Mouse (Mus musculus) forebrain, embryonic 11.5 days (tissue): Measurements from ENCODE around the gene Ripk3. TPM values are rescaled to one million over a fixed set of nuclear protein-coding genes. Genes with fewer than 3 reads are reported as not detected.

ENCODE experiments used
- ATAC-seq: fragments of 200-750 bp; cut with Nextera tagmentation; replicated peaks from 2 replicates; pipeline ENCODE4 v1.8.0; 2017; ENCODE audit warnings: moderate TSS enrichment; ENCODE audit not compliant: low FRiP score
- DNase-seq: peaks from one replicate; pipeline ENCODE4 v3.0.0-alpha.2; 2017; ENCODE audit warnings: low spot score
- H3K27ac ChIP-seq: fragments of 300-500 bp; sonication (generic); 2 replicates; pipeline ENCODE4 v1.5.1; 2014; ENCODE audit warnings: low read depth, low read length
- H3K27me3 ChIP-seq: fragments of 300-500 bp; sonication (generic); 2 replicates; pipeline ENCODE4 v1.6.1; 2014; ENCODE audit warnings: mild to moderate bottlenecking, low read length, mixed read lengths; ENCODE audit not compliant: control insufficient read depth, insufficient read depth
- H3K36me3 ChIP-seq: fragments of 300-500 bp; sonication (generic); 2 replicates; pipeline ENCODE4 v1.6.1; 2014; ENCODE audit warnings: mild to moderate bottlenecking, low read length, moderate library complexity, mixed read lengths; ENCODE audit not compliant: control insufficient read depth, insufficient read depth
- H3K4me1 ChIP-seq: fragments of 300-500 bp; sonication (generic); replicated peaks from 2 replicates; pipeline ENCODE4 v1.6.1; 2014; ENCODE audit warnings: low read length, mixed read lengths; ENCODE audit not compliant: control insufficient read depth, insufficient read depth
- H3K4me2 ChIP-seq: fragments of 300-500 bp; sonication (generic); 2 replicates; pipeline ENCODE4 v1.6.1; 2014; ENCODE audit warnings: low read depth, mild to moderate bottlenecking, low read length, moderate library complexity, mixed read lengths; ENCODE audit not compliant: severe bottlenecking
- H3K4me3 ChIP-seq: fragments of 300-500 bp; sonication (generic); 2 replicates; pipeline ENCODE4 v1.5.1; 2014; ENCODE audit warnings: low read depth, low read length
- H3K9ac ChIP-seq: fragments of 300-500 bp; sonication (generic); 2 replicates; pipeline ENCODE4 v1.6.1; 2014; ENCODE audit warnings: low read length
- H3K9me3 ChIP-seq: fragments of 300-500 bp; sonication (generic); 2 replicates; pipeline ENCODE4 v1.6.1; 2016; ENCODE audit warnings: low read length, mixed read lengths; ENCODE audit not compliant: control insufficient read depth
- WGBS: fragments of 180-500 bp; shearing (Covaris S2); extraction: QIAGEN DNeasy Blood & Tissue Kit; methylation state at CpG from one replicate; pipeline ENCODE4 v1.1.7; 2014; 5-methylcytosine and 5-hydroxymethylcytosine counted together
- polyA plus RNA-seq: library from polyadenylated mRNA; unstranded; fragments of >200 nt; fragmentation: Nextera tagmentation; extraction: Ambion mirVana; gene quantifications from 2 replicates; pipeline ENCODE4 v1.2.1, GENCODE M21; 2014

The Ripk3 gene
- polyA plus RNA-seq, 1 experiment from 2014 or later, result 6.6 TPM

GRCm38 (mm10) chr14:55819845-55820405 lies 31.3 kb upstream of the Ripk3 start:
- H3K27ac ChIP-seq, result no peak overlapping the region
- ATAC-seq, result no peak
- DNase-seq, result no peak
- H3K4me3 ChIP-seq, result no peak overlapping the region
- H3K9me3 ChIP-seq, result no peaks in the 10 kb centered on the region
- 80% methylated on average over 7 of the region's 7 CpGs for WGBS
- no peak overlapping the region for H3K9ac ChIP-seq
- H3K36me3 ChIP-seq, result no peaks in the 10 kb centered on the region
- peaks cover 3% of the 10 kb centered on the region; the same call in 1 of the 2 replicates for H3K4me1 ChIP-seq
- no peak overlapping the region for H3K4me2 ChIP-seq
- no peaks in the 10 kb centered on the region for H3K27me3 ChIP-seq

GRCm38 (mm10) chr14:55815310-55815751 lies 26.7 kb upstream of the Ripk3 start:
- Histone ChIP-seq H3K9me3 (no peaks in the 10 kb centered on the region), H3K4me2 (peak overlapping the region; percentile 66), H3K27ac (no peak overlapping the region), H3K4me3 (peak overlapping the region; percentile 48), H3K27me3 (no peaks in the 10 kb centered on the region), H3K4me1 (no peaks in the 10 kb centered on the region), H3K9ac (peak overlapping the region; percentile 57), H3K36me3 (no peaks in the 10 kb centered on the region)
- DNase-seq, result peak; percentile 69
- peak; percentile 53; the same call in 1 of the 2 replicates for ATAC-seq
- 23% methylated on average over 17 of the region's 17 CpGs for WGBS

GRCm38 (mm10) chr14:55814885-55815284 lies 26.2 kb upstream of the Ripk3 start:
- 21% methylated on average over 16 of the region's 16 CpGs for WGBS
- H3K27ac ChIP-seq, result no peak overlapping the region
- no peaks in the 10 kb centered on the region for H3K9me3 ChIP-seq
- peak; percentile 81 for DNase-seq
- peak overlapping the region; percentile 66 for H3K4me2 ChIP-seq
- H3K4me1 ChIP-seq, result no peaks in the 10 kb centered on the region
- H3K36me3 ChIP-seq, result no peaks in the 10 kb centered on the region
- peak; percentile 65 for ATAC-seq
- H3K4me3 ChIP-seq, result peak overlapping the region; percentile 48
- no peaks in the 10 kb centered on the region for H3K27me3 ChIP-seq
- peak overlapping the region; percentile 57 for H3K9ac ChIP-seq

GRCm38 (mm10) chr14:55795380-55796163 lies 6.9 kb upstream of the Ripk3 start:
- WGBS, result 88% methylated on average over 15 of the region's 15 CpGs
- DNase-seq (no peak), ATAC-seq (no peak)
- no peaks in the 10 kb centered on the region for H3K27me3 ChIP-seq
- H3K9me3 ChIP-seq, result no peaks in the 10 kb centered on the region
- no peaks in the 10 kb centered on the region for H3K36me3 ChIP-seq
- H3K4me1 ChIP-seq, result no peaks in the 10 kb centered on the region
- H3K4me3 ChIP-seq, result no peak overlapping the region
- H3K27ac ChIP-seq, result no peak overlapping the region
- H3K4me2 ChIP-seq, result no peak overlapping the region
- H3K9ac ChIP-seq, result no peak overlapping the region

GRCm38 (mm10) chr14:55793946-55794345 lies 5.3 kb upstream of the Ripk3 start:
- WGBS, result 71% methylated on average over 2 of the region's 2 CpGs
- no peak overlapping the region for H3K27ac ChIP-seq
- DNase-seq (no peak), ATAC-seq (no peak)
- H3K4me1 ChIP-seq, result no peaks in the 10 kb centered on the region
- H3K4me3 ChIP-seq, result no peak overlapping the region
- H3K9me3 ChIP-seq, result no peaks in the 10 kb centered on the region
- no peak overlapping the region for H3K9ac ChIP-seq
- H3K4me2 ChIP-seq, result no peak overlapping the region
- no peaks in the 10 kb centered on the region for H3K36me3 ChIP-seq
- peaks cover 7% of the 10 kb centered on the region; the same call in 1 of the 2 replicates for H3K27me3 ChIP-seq

- H3K4me3 ChIP-seq, result no peak overlapping the region
- H3K9me3 ChIP-seq, result no peaks in the 10 kb centered on the region
- no peaks in the 10 kb centered on the region for H3K36me3 ChIP-seq
- no peak overlapping the region for H3K9ac ChIP-seq
- no peak overlapping the region for H3K4me2 ChIP-seq
- peaks cover 12% of the 10 kb centered on the region for H3K27me3 ChIP-seq
- ATAC-seq, result no peak
- WGBS, result 74% methylated on average over 2 of the region's 2 CpGs
- no peak for DNase-seq
- H3K27ac ChIP-seq, result no peak overlapping the region
- H3K4me1 ChIP-seq, result peaks cover under 1% of the 10 kb centered on the region; the same call in 1 of the 2 replicates
Observed at GRCm38 (mm10) chr14:55793461-55793860, 4.8 kb upstream of the Ripk3 start.

- no peak overlapping the region for H3K4me3 ChIP-seq
- DNase-seq (no peak), ATAC-seq (no peak)
- H3K4me1 ChIP-seq, result peaks cover 5% of the 10 kb centered on the region; the same call in 1 of the 2 replicates
- H3K9ac ChIP-seq, result no peak overlapping the region
- 34% methylated on average over 11 of the region's 11 CpGs for WGBS
- no peak overlapping the region for H3K4me2 ChIP-seq
- peaks cover 56% of the 10 kb centered on the region for H3K27me3 ChIP-seq
- H3K36me3 ChIP-seq, result no peaks in the 10 kb centered on the region
- H3K9me3 ChIP-seq, result no peaks in the 10 kb centered on the region
- H3K27ac ChIP-seq, result no peak overlapping the region
Observed at GRCm38 (mm10) chr14:55787731-55788130, 934 bp downstream of the Ripk3 start.

GRCm38 (mm10) chr14:55785195-55785594 lies 3.5 kb downstream of the Ripk3 start:
- Histone ChIP-seq H3K36me3 (no peaks in the 10 kb centered on the region), H3K9ac (no peak overlapping the region), H3K4me1 (peaks cover 5% of the 10 kb centered on the region; the same call in 1 of the 2 replicates), H3K4me2 (no peak overlapping the region), H3K27me3 (peaks cover 66% of the 10 kb centered on the region), H3K27ac (no peak overlapping the region), H3K9me3 (no peaks in the 10 kb centered on the region), H3K4me3 (no peak overlapping the region)
- ATAC-seq (no peak), DNase-seq (no peak)
- WGBS, result 27% methylated on average over 6 of the region's 6 CpGs
